Mouse (Mus musculus): ENCODE measurements around the gene Kdm1b. TPM values are rescaled to one million over a fixed set of nuclear protein-coding genes. Genes with fewer than 3 reads are reported as not detected.

Gene Kdm1b
- polyA plus RNA-seq, 1 experiment from 2014 or later: 19.1 TPM

- Histone ChIP-seq H3K4me1 (ENCODE audit: control insufficient read depth, insufficient read depth, low read length) (no peaks in the 10 kb centered on the region; the same call in 1 of the 2 replicates), H3K9me3 (ENCODE audit: control insufficient read depth, low read length) (no peaks in the 10 kb centered on the region), H3K27ac (ENCODE audit: low read depth, low read length) (no peak overlapping the region), H3K4me2 (ENCODE audit: low read depth) (no peak overlapping the region), H3K27me3 (ENCODE audit: control insufficient read depth, insufficient read depth, low read length) (peaks cover 6% of the 10 kb centered on the region; the same call in 1 of the 2 replicates), H3K9ac (ENCODE audit: low read length) (no peak overlapping the region), H3K4me3 (ENCODE audit: low read depth, low read length) (no peak overlapping the region), H3K36me3 (ENCODE audit: control insufficient read depth, insufficient read depth, low read length) (no peaks in the 10 kb centered on the region)
- DNase-seq (ENCODE audit: low spot score) (no peak), ATAC-seq (ENCODE audit: insufficient read depth, low FRiP score, low TSS enrichment) (no peak)
- WGBS: 84% methylated on average over 6 of the region's 6 CpGs
These were observed 81.7 kb downstream of the Kdm1b start for GRCm38 (mm10) chr13:47124986-47125385.

GRCm38 (mm10) chr13:47125595-47125994, 82.3 kb downstream of the Kdm1b start:
- Histone ChIP-seq H3K4me3 (ENCODE audit: low read depth, low read length) (no peak overlapping the region), H3K27ac (ENCODE audit: low read depth, low read length) (no peak overlapping the region), H3K9ac (ENCODE audit: low read length) (no peak overlapping the region), H3K36me3 (ENCODE audit: control insufficient read depth, insufficient read depth, low read length) (no peaks in the 10 kb centered on the region), H3K27me3 (ENCODE audit: control insufficient read depth, insufficient read depth, low read length) (peaks cover 6% of the 10 kb centered on the region; the same call in 1 of the 2 replicates), H3K4me1 (ENCODE audit: control insufficient read depth, insufficient read depth, low read length) (no peaks in the 10 kb centered on the region; the same call in 1 of the 2 replicates), H3K9me3 (ENCODE audit: control insufficient read depth, low read length) (no peaks in the 10 kb centered on the region), H3K4me2 (ENCODE audit: low read depth) (no peak overlapping the region)
- ATAC-seq (ENCODE audit: insufficient read depth, low FRiP score, low TSS enrichment): no peak
- WGBS: 71% methylated on average over 5 of the region's 5 CpGs
- no peak for DNase-seq (ENCODE audit: low spot score)

- DNase-seq (ENCODE audit: low spot score): no peak
- H3K36me3 ChIP-seq (ENCODE audit: control insufficient read depth, insufficient read depth, low read length): no peaks in the 10 kb centered on the region
- H3K27ac ChIP-seq (ENCODE audit: low read depth, low read length): no peak overlapping the region
- no peaks in the 10 kb centered on the region for H3K9me3 ChIP-seq (ENCODE audit: control insufficient read depth, low read length)
- no peaks in the 10 kb centered on the region for H3K27me3 ChIP-seq (ENCODE audit: control insufficient read depth, insufficient read depth, low read length)
- no peak overlapping the region for H3K4me3 ChIP-seq (ENCODE audit: low read depth, low read length)
- H3K4me1 ChIP-seq (ENCODE audit: control insufficient read depth, insufficient read depth, low read length): no peaks in the 10 kb centered on the region; the same call in 1 of the 2 replicates
- H3K4me2 ChIP-seq (ENCODE audit: low read depth): no peak overlapping the region
- no peak overlapping the region for H3K9ac ChIP-seq (ENCODE audit: low read length)
- WGBS: 62% methylated on average over 4 of the region's 4 CpGs
- ATAC-seq (ENCODE audit: insufficient read depth, low FRiP score, low TSS enrichment): no peak
These were observed 85.8 kb downstream of the Kdm1b start for GRCm38 (mm10) chr13:47129090-47129489.

GRCm38 (mm10) chr13:47133058-47133457, 89.8 kb downstream of the Kdm1b start:
- no peak for ATAC-seq (ENCODE audit: insufficient read depth, low FRiP score, low TSS enrichment)

GRCm38 (mm10) chr13:47134836-47135235, 91.5 kb downstream of the Kdm1b start:
- H3K9ac ChIP-seq (ENCODE audit: low read length): no peak overlapping the region
- H3K4me1 ChIP-seq (ENCODE audit: control insufficient read depth, insufficient read depth, low read length): no peaks in the 10 kb centered on the region
- 92% methylated on average over 7 of the region's 7 CpGs for WGBS
- DNase-seq (ENCODE audit: low spot score): no peak
- H3K9me3 ChIP-seq (ENCODE audit: control insufficient read depth, low read length): no peaks in the 10 kb centered on the region
- H3K27me3 ChIP-seq (ENCODE audit: control insufficient read depth, insufficient read depth, low read length): no peaks in the 10 kb centered on the region
- no peak overlapping the region for H3K4me3 ChIP-seq (ENCODE audit: low read depth, low read length)
- H3K27ac ChIP-seq (ENCODE audit: low read depth, low read length): no peak overlapping the region
- no peak overlapping the region for H3K4me2 ChIP-seq (ENCODE audit: low read depth)
- H3K36me3 ChIP-seq (ENCODE audit: control insufficient read depth, insufficient read depth, low read length): no peaks in the 10 kb centered on the region
- ATAC-seq (ENCODE audit: insufficient read depth, low FRiP score, low TSS enrichment): no peak

More at GRCm38 (mm10) chr13:47133058-47133457, 89.8 kb downstream of the Kdm1b start:
- H3K9ac ChIP-seq (ENCODE audit: low read length): no peak overlapping the region
- 89% methylated on average over 8 of the region's 8 CpGs for WGBS
- H3K27ac ChIP-seq (ENCODE audit: low read depth, low read length): no peak overlapping the region
- H3K4me1 ChIP-seq (ENCODE audit: control insufficient read depth, insufficient read depth, low read length): no peaks in the 10 kb centered on the region; the same call in 1 of the 2 replicates
- no peak overlapping the region for H3K4me3 ChIP-seq (ENCODE audit: low read depth, low read length)
- no peaks in the 10 kb centered on the region for H3K27me3 ChIP-seq (ENCODE audit: control insufficient read depth, insufficient read depth, low read length)
- H3K36me3 ChIP-seq (ENCODE audit: control insufficient read depth, insufficient read depth, low read length): no peaks in the 10 kb centered on the region
- H3K9me3 ChIP-seq (ENCODE audit: control insufficient read depth, low read length): no peaks in the 10 kb centered on the region
- H3K4me2 ChIP-seq (ENCODE audit: low read depth): no peak overlapping the region
- DNase-seq (ENCODE audit: low spot score): no peak

Other genes with a start within 250 kb of the Kdm1b start
- 20.6 and 23.0 TPM in 2 replicates for gene Kif13a, start 113.6 kb upstream of the Kdm1b start, polyA plus RNA-seq (2014; fragmentation: Nextera tagmentation; extraction: Ambion mirVana)
- gene Nhlrc1, start 28.6 kb upstream of the Kdm1b start, polyA plus RNA-seq (2014; fragmentation: Nextera tagmentation; extraction: Ambion mirVana): 5.7 and 6.4 TPM in 2 replicates
- gene Tpmt, start 1.2 kb downstream of the Kdm1b start, polyA plus RNA-seq (2014; fragmentation: Nextera tagmentation; extraction: Ambion mirVana): 44.0 and 46.7 TPM in 2 replicates
- gene Dek, start 62.7 kb downstream of the Kdm1b start, polyA plus RNA-seq (2014; fragmentation: Nextera tagmentation; extraction: Ambion mirVana): 319 and 324 TPM in 2 replicates
- 2.4 and 3.1 TPM in 2 replicates for gene Rnf144b, start 79.2 kb downstream of the Kdm1b start, polyA plus RNA-seq (2014; fragmentation: Nextera tagmentation; extraction: Ambion mirVana)